9 mouse cellular contexts compared by ENCODE assay signal in genomic region chr5:135274663-135275396, GRCm38 (mm10). TPM values are rescaled to one million over a fixed set of nuclear protein-coding genes. Genes with fewer than 3 reads are reported as not detected.
A peak's percentile ranks its signal among the peaks of the same experiment; 100 is the strongest.
DNase-seq lines count a peak whose midpoint lies in the region; ATAC-seq and TF ChIP-seq lines count a peak whose summit lies in the region.
"Had no signal": no experiment of that assay in that cellular context is flagged by ENCODE, and none has a peak within 500 bp of the region (broad histone marks: within the 10 kb centered on the region; RNA-seq: fewer than 3 reads in every experiment).

No protein-coding gene starts in this region.

- H3K9me3 ChIP-seq in lung, embryonic 15.5 days = no peaks in the 10 kb centered on the region
- no peaks in the 10 kb centered on the region for H3K9me3 ChIP-seq in embryonic facial prominence, embryonic 13.5 days
- no peaks in the 10 kb centered on the region for H3K9me3 ChIP-seq in hindbrain, postnatal 0 days (ENCODE audit: low read length)
- H3K9me3 ChIP-seq in neural tube, embryonic 13.5 days = no peaks in the 10 kb centered on the region
- H3K9me3 ChIP-seq: liver, embryonic 15.5 days had no signal

- no peak overlapping the region for H3K4me3 ChIP-seq in lung, embryonic 15.5 days
- H3K4me3 ChIP-seq in embryonic facial prominence, embryonic 13.5 days = peak overlapping the region; percentile 14
- H3K4me3 ChIP-seq in hindbrain, postnatal 0 days (ENCODE audit: low read length) = no peak overlapping the region
- no peak overlapping the region for H3K4me3 ChIP-seq in neural tube, embryonic 13.5 days
- H3K4me3 ChIP-seq: liver, embryonic 15.5 days had no signal

- no peak overlapping the region for H3K27ac ChIP-seq in lung, embryonic 15.5 days
- peak overlapping the region; percentile 91 for H3K27ac ChIP-seq in embryonic facial prominence, embryonic 13.5 days
- H3K27ac ChIP-seq in hindbrain, postnatal 0 days = peak overlapping the region; percentile 62; the same call in 1 of the 2 replicates
- peak overlapping the region; percentile 79 for H3K27ac ChIP-seq in neural tube, embryonic 13.5 days (replicated peaks)
- H3K27ac ChIP-seq: liver, embryonic 15.5 days had no signal

- H3K4me1 ChIP-seq in lung, embryonic 15.5 days = peaks cover 9% of the 10 kb centered on the region; the same call in 1 of the 2 replicates
- H3K4me1 ChIP-seq in embryonic facial prominence, embryonic 13.5 days = peaks cover 35% of the 10 kb centered on the region
- no peaks in the 10 kb centered on the region for H3K4me1 ChIP-seq in hindbrain, postnatal 0 days (ENCODE audit: insufficient read depth, low read length)
- peaks cover 33% of the 10 kb centered on the region for H3K4me1 ChIP-seq in neural tube, embryonic 13.5 days (replicated peaks)

- no peaks in the 10 kb centered on the region for H3K36me3 ChIP-seq in lung, embryonic 15.5 days
- H3K36me3 ChIP-seq in embryonic facial prominence, embryonic 13.5 days = no peaks in the 10 kb centered on the region
- H3K36me3 ChIP-seq in hindbrain, postnatal 0 days (ENCODE audit: insufficient read depth, low read length) = no peaks in the 10 kb centered on the region
- H3K36me3 ChIP-seq in neural tube, embryonic 13.5 days = no peaks in the 10 kb centered on the region
- H3K36me3 ChIP-seq: liver, embryonic 15.5 days had no signal

- ATAC-seq in lung, embryonic 15.5 days (ENCODE audit: borderline replicate concordance, extremely low read depth, low FRiP score, low TSS enrichment) = no peak
- peak; percentile 68 for ATAC-seq in embryonic facial prominence, embryonic 13.5 days (ENCODE audit: insufficient number of reproducible peaks, insufficient read depth, low FRiP score, low TSS enrichment, low read depth)
- peak; percentile 55; the same call in 1 of the 2 replicates for ATAC-seq in hindbrain, postnatal 0 days
- ATAC-seq in neural tube, embryonic 13.5 days (ENCODE audit: low read depth) = peak; percentile 20; the same call in 1 of the 2 replicates

- H3K4me2 ChIP-seq in lung, embryonic 15.5 days = peak overlapping the region; percentile 40
- peak overlapping the region; percentile 48 for H3K4me2 ChIP-seq in embryonic facial prominence, embryonic 13.5 days
- 0 out of 2 replicates have a peak overlapping the region, but pooled peaks have one; percentile 4 for H3K4me2 ChIP-seq in hindbrain, postnatal 0 days (ENCODE audit: low read depth, low read length)
- peak overlapping the region; percentile 35 for H3K4me2 ChIP-seq in neural tube, embryonic 13.5 days
- H3K4me2 ChIP-seq: liver, embryonic 15.5 days had no signal

- H3K9ac ChIP-seq in lung, embryonic 15.5 days = no peak overlapping the region
- H3K9ac ChIP-seq in embryonic facial prominence, embryonic 13.5 days = peak overlapping the region; percentile 57; the same call in 1 of the 2 replicates
- H3K9ac ChIP-seq in hindbrain, postnatal 0 days (replicated peaks; ENCODE audit: low read length) = no peak overlapping the region
- H3K9ac ChIP-seq in neural tube, embryonic 13.5 days = no peak overlapping the region
- H3K9ac ChIP-seq: liver, embryonic 15.5 days had no signal

- TF ChIP-seq CTCF in hindbrain, postnatal 0 days (IDR thresholded peaks at IDR 0.05; ENCODE audit: low read depth) = no peak

- no peak for DNase-seq in lung, postnatal 4 days
- peak; percentile 46 for DNase-seq in hindbrain, postnatal 0 days (ENCODE audit: low spot score)
- DNase-seq in adrenal gland, postnatal 36 days = no peak
- DNase-seq in layer of hippocampus, adult 8-10 months (ENCODE audit: low spot score in 2 of 2) = no peak
- no peak for DNase-seq in adrenal gland, adult 8-10 months

- WGBS in lung, embryonic 15.5 days = 18% methylated on average over 15 of the region's 15 CpGs
- WGBS in embryonic facial prominence, embryonic 13.5 days = 11% methylated on average over 15 of the region's 15 CpGs
- WGBS in hindbrain, postnatal 0 days = 17% methylated on average over 15 of the region's 15 CpGs
- 8% methylated on average over 15 of the region's 15 CpGs for WGBS in neural tube, embryonic 13.5 days

- H3K27me3 ChIP-seq in lung, embryonic 15.5 days = peaks cover 17% of the 10 kb centered on the region
- H3K27me3 ChIP-seq in embryonic facial prominence, embryonic 13.5 days = peaks cover 15% of the 10 kb centered on the region
- H3K27me3 ChIP-seq in hindbrain, postnatal 0 days (ENCODE audit: insufficient read depth, low read length) = no peaks in the 10 kb centered on the region
- peaks cover 13% of the 10 kb centered on the region for H3K27me3 ChIP-seq in neural tube, embryonic 13.5 days

RNA-seq across cellular contexts. Expression of gene Fzd9, which starts 23.8 kb away (rescaled TPM):
- 0.61 and 1.1 TPM in 2 replicates for polyA plus RNA-seq in lung, embryonic 15.5 days (2015; fragmentation: Nextera tagmentation; extraction: Ambion mirVana)
- polyA plus RNA-seq in embryonic facial prominence, embryonic 13.5 days (2015; fragmentation: Nextera tagmentation; extraction: Ambion mirVana) = 11.9 and 18.1 TPM in 2 replicates
- total RNA-seq in hindbrain, postnatal 0 days (2014; rRNA removed) = 35.1 and 49.8 TPM in 2 replicates
- 18.0 TPM in 2 replicates for polyA plus RNA-seq in hindbrain, postnatal 0 days (2015; fragmentation: Nextera tagmentation; extraction: Ambion mirVana)
- 11.6 and 12.1 TPM in 2 replicates for polyA plus RNA-seq in neural tube, embryonic 13.5 days (2015; fragmentation: Nextera tagmentation; extraction: Ambion mirVana)
- total RNA-seq in adrenal gland, postnatal 36 days (2021) = 1 to 10 TPM; 3.7 to 6.3 TPM
- total RNA-seq in layer of hippocampus, adult 8-10 months (2022) = 1 to 10 TPM; 4.7 to 7.4 (median 5.7) TPM
- total RNA-seq in adrenal gland, adult 8-10 months (2022) = 10 to 100 TPM in 1 of 4 experiments, 1 to 10 TPM in 3; 2.8 to 10.5 (median 6.3) TPM
